Mouse (Mus musculus) layer of hippocampus, adult 18-20 months (tissue): ENCODE measurements around the gene Mtg2. TPM values are rescaled to one million over a fixed set of nuclear protein-coding genes. Genes with fewer than 3 reads are reported as not detected.

Experiments used
- total RNA-seq, 2 experiments: library from RNA; stranded (reverse); gene quantifications; 2 replicates each; pipeline ENCODE4 v1.2.3; 2021

Gene Mtg2
- total RNA-seq, 2 experiments from 2014 or later: 17.9 to 18.9 TPM

Other genes with a start within 250 kb of the Mtg2 start
- 10 to 100 TPM; 20.8 to 23.7 TPM for gene Taf4, start 93.9 kb upstream of the Mtg2 start, total RNA-seq
- gene Lsm14b, start 45.6 kb upstream of the Mtg2 start, total RNA-seq: 10 to 100 TPM; 97.5 to 98.5 TPM
- 100 to 1,000 TPM; 163 to 171 TPM for gene Psma7, start 28.2 kb upstream of the Mtg2 start, total RNA-seq
- gene Ss18l1, start 28.1 kb upstream of the Mtg2 start, total RNA-seq: 10 to 100 TPM; 45.3 to 45.8 TPM
- 10 to 100 TPM; 49.0 to 63.4 TPM for gene Hrh3, start 33.9 kb downstream of the Mtg2 start, total RNA-seq
- 10 to 100 TPM; 47.6 to 47.9 TPM for gene Osbpl2, start 48.7 kb downstream of the Mtg2 start, total RNA-seq
- 100 to 1,000 TPM; 103 to 105 TPM for gene Adrm1, start 100.9 kb downstream of the Mtg2 start, total RNA-seq
- gene Lama5, start 155.3 kb downstream of the Mtg2 start, total RNA-seq: 1 to 10 TPM; 6.6 to 7.2 TPM
- 100 to 1,000 TPM; 772 to 807 TPM for gene Rps21, start 186.8 kb downstream of the Mtg2 start, total RNA-seq
- 10 to 100 TPM; 31.6 to 35.5 TPM for gene Cables2, start 202.9 kb downstream of the Mtg2 start, total RNA-seq
- gene Rbbp8nl, start 219.3 kb downstream of the Mtg2 start, total RNA-seq: not detected